Mouse (Mus musculus) erythroblast, embryonic 14.5 days (primary cell): ENCODE data around the gene Trp73.

ENCODE experiments used
- GATA1 ChIP-seq: IDR thresholded peaks from 2 replicates; pipeline ENCODE4 v1.6.1; 2012; ENCODE audit warnings: low read length, inconsistent platforms, mixed read lengths
- TAL1 ChIP-seq: IDR thresholded peaks from 3 replicates; pipeline ENCODE4 v1.6.1; 2012; ENCODE audit warnings: low read length, inconsistent platforms, mixed read lengths

- TF ChIP-seq TAL1 (no peak), GATA1 (no peak)
These were observed 23.3 kb upstream of the Trp73 start for GRCm38 (mm10) chr4:154163296-154163695.
